Mouse (Mus musculus) CH12.LX (cell line): Measurements from ENCODE around the gene Hspb7.

Experiments used
- CTCF ChIP-seq, 2 experiments: IDR thresholded peaks in 1 of 2; conservative IDR thresholded peaks in 1 of 2; 2 replicates each; pipeline ENCODE4 v1.5.1; 2011 to 2012; ENCODE audit warnings: low read depth in 2 of 2, low read length in 2 of 2, improper control_type of control experiment in 1 of 2, inconsistent platforms in 1 of 2, mild to moderate bottlenecking in 1 of 2, moderate library complexity in 1 of 2
- E2F4 ChIP-seq: IDR thresholded peaks from 2 replicates; pipeline ENCODE4 v1.6.1; 2011; ENCODE audit warnings: low read depth, low read length, improper control_type of control experiment; ENCODE audit not compliant: insufficient replicate concordance
- ELF1 ChIP-seq: IDR thresholded peaks from 2 replicates; pipeline ENCODE4 v1.6.1; 2014; ENCODE audit warnings: low read depth, mild to moderate bottlenecking, inconsistent platforms, low read length, improper control_type of control experiment
- EP300 ChIP-seq: IDR thresholded peaks from 2 replicates; pipeline ENCODE4 v1.6.1; 2011; ENCODE audit warnings: low read length, improper control_type of control experiment
- MAX ChIP-seq: IDR thresholded peaks from 2 replicates; pipeline ENCODE4 v1.6.1; 2011; ENCODE audit warnings: low read length, improper control_type of control experiment
- POLR2A ChIP-seq: IDR thresholded peaks from 2 replicates; pipeline ENCODE4 v1.6.1; 2011; ENCODE audit warnings: low read depth, mild to moderate bottlenecking, improper control_type of control experiment, low read length
- POLR2AphosphoS2 ChIP-seq: IDR thresholded peaks from 2 replicates; pipeline ENCODE4 v1.6.1; 2011; ENCODE audit warnings: low read depth, low read length, improper control_type of control experiment
- SIN3A ChIP-seq: IDR thresholded peaks from 2 replicates; pipeline ENCODE4 v1.6.1; 2012; ENCODE audit warnings: low read length, improper control_type of control experiment, inconsistent platforms
- SMC3 ChIP-seq: IDR thresholded peaks from 2 replicates; pipeline ENCODE4 v1.6.1; 2011; ENCODE audit warnings: low read depth, low read length, improper control_type of control experiment
- USF2 ChIP-seq: conservative IDR thresholded peaks from 2 replicates; pipeline ENCODE4 v1.6.1; 2011; ENCODE audit warnings: low read depth, low read length, improper control_type of control experiment

- no peak for TF ChIP-seq CTCF (conservative IDR thresholded peaks at IDR 0.05 in 1 of 2, IDR thresholded peaks at IDR 0.05 in 1 of 2; ENCODE audit: low read depth in 2 of 2, low read length in 2 of 2)
- TF ChIP-seq ELF1: no peak
- TF ChIP-seq E2F4: no peak
- no peak for TF ChIP-seq USF2
- no peak for TF ChIP-seq POLR2AphosphoS2
- TF ChIP-seq EP300: no peak
- TF ChIP-seq POLR2A: no peak
- no peak for TF ChIP-seq SMC3
- TF ChIP-seq MAX: no peak
- TF ChIP-seq SIN3A: no peak
These were observed 40.9 kb upstream of the Hspb7 start for GRCm38 (mm10) chr4:141379674-141380073.
